Mouse (Mus musculus): ENCODE measurements around the gene Neil3. TPM values are rescaled to one million over a fixed set of nuclear protein-coding genes. Genes with fewer than 3 reads are reported as not detected.

The Neil3 gene
- total RNA-seq (2012; rRNA removed) (3.9 and 4.6 TPM in 2 replicates), polyA plus RNA-seq (2012; ENCODE audit: insufficient read depth in 1 of 2, insufficient read length in 2 of 2, low read depth in 1 of 2, low replicate concordance in 2 of 2, missing spikeins in 1 of 2) (1 to 10 TPM in 1 of 2 experiments, not detected in 1; 8.6 TPM)

GRCm38 (mm10) chr8:53638495-53639171, at the start of gene Neil3:
Gene Neil3 (minus strand): TSS chr8:53639065.
- peak within 1 kb of the TSS; percentile 82 for H3K9ac ChIP-seq (ENCODE audit: control insufficient read depth, low read depth, low read length, poor library complexity, severe bottlenecking)
- no peak for TF ChIP-seq ZNF384 (IDR thresholded peaks at IDR 0.05; ENCODE audit: low read depth, low read length)
- TF ChIP-seq TCF12 (IDR thresholded peaks at IDR 0.05; ENCODE audit: low read depth, low read length), result peak; percentile 16; the same call in 1 of the 2 replicates
- TF ChIP-seq SIN3A (IDR thresholded peaks at IDR 0.05; ENCODE audit: low read length), result no peak
- no peak for TF ChIP-seq KAT2A (conservative IDR thresholded peaks at IDR 0.05; ENCODE audit: low read depth, low read length)
- no peak for TF ChIP-seq POLR2AphosphoS5 (IDR thresholded peaks at IDR 0.05; ENCODE audit: borderline replicate concordance, low read depth, low read length)
- no peak for TF ChIP-seq ZKSCAN1 (IDR thresholded peaks at IDR 0.05; ENCODE audit: low read depth, low read length)
- peak; percentile 97; the same call in 1 of the 2 replicates for TF ChIP-seq E2F4 (IDR thresholded peaks at IDR 0.05; ENCODE audit: borderline replicate concordance, low read depth, low read length)
- TF ChIP-seq MYB (IDR thresholded peaks at IDR 0.05; ENCODE audit: low read depth, low read length), result no peak
- TF ChIP-seq GABPA (IDR thresholded peaks at IDR 0.05; ENCODE audit: low read depth, low read length), result no peak
- no peak for TF ChIP-seq USF2 (IDR thresholded peaks at IDR 0.05; ENCODE audit: borderline replicate concordance in 1 of 2, insufficient read depth in 1 of 2, low read depth in 1 of 2, low read length in 2 of 2)
- no peak for TF ChIP-seq MYC (IDR thresholded peaks at IDR 0.05; ENCODE audit: low read depth, low read length)
- TF ChIP-seq NELFE (IDR thresholded peaks at IDR 0.05; ENCODE audit: low read depth, low read length), result peak; percentile 41; the same call in 1 of the 2 replicates
- TF ChIP-seq MAFK (IDR thresholded peaks at IDR 0.05; ENCODE audit: borderline replicate concordance, low read depth, low read length), result no peak
- TF ChIP-seq POLR2A (IDR thresholded peaks at IDR 0.05; ENCODE audit: control insufficient read depth in 1 of 2, insufficient read depth in 1 of 2, low read depth in 1 of 2, low read length in 2 of 2, poor library complexity in 1 of 2), result peak in 1 of 2 experiments; percentile 61; a peak in 1 of 4 replicates
- no peak for TF ChIP-seq ZC3H11A (IDR thresholded peaks at IDR 0.05; ENCODE audit: low read depth, low read length)
- no peak for TF ChIP-seq CTCF (IDR thresholded peaks at IDR 0.05 in 2 of 3, conservative IDR thresholded peaks at IDR 0.05 in 1 of 3; ENCODE audit: control insufficient read depth in 1 of 3, insufficient read depth in 1 of 3, low read depth in 2 of 3, low read length in 3 of 3, poor library complexity in 1 of 3, severe bottlenecking in 1 of 3)
- no peak; the same call in 1 of the 2 replicates for TF ChIP-seq ZMIZ1 (IDR thresholded peaks at IDR 0.05; ENCODE audit: low read depth, low read length)
- no peak for TF ChIP-seq USF1 (IDR thresholded peaks at IDR 0.05; ENCODE audit: low read depth, low read length)
- no peak; the same call in none of the 2 replicates for TF ChIP-seq MAX (IDR thresholded peaks at IDR 0.05; ENCODE audit: low read length)
- no peak for TF ChIP-seq ETS1 (IDR thresholded peaks at IDR 0.05; ENCODE audit: low read depth, low read length)
- peak within 1 kb of the TSS; percentile 6; the same call in 1 of the 2 replicates for H3K27ac ChIP-seq (ENCODE audit: control insufficient read depth, low read depth, low read length)
- no peaks in the 10 kb centered on the region for H3K9me3 ChIP-seq (replicated peaks; ENCODE audit: insufficient read depth, low read length)
- peak; percentile 90 for DNase-seq (ENCODE audit: low read depth, low spot score)
- no peaks in the 10 kb centered on the region for H3K27me3 ChIP-seq (ENCODE audit: control insufficient read depth in 1 of 2, insufficient read depth in 2 of 2, low read length in 2 of 2)
- peak within 1 kb of the TSS; percentile 63 to 82 for H3K4me3 ChIP-seq (ENCODE audit: control insufficient read depth in 1 of 2, insufficient read depth in 1 of 2, low read depth in 2 of 2, low read length in 2 of 2)
- H3K36me3 ChIP-seq (ENCODE audit: control insufficient read depth in 1 of 2, insufficient read depth in 2 of 2, low read length in 2 of 2), result peaks cover 0 to 6% of the 10 kb centered on the region in 2 experiments; a peak in 2 of 4 replicates
- peaks cover 2% of the 10 kb centered on the region in 2 experiments; a peak in 2 of 4 replicates for H3K4me1 ChIP-seq (ENCODE audit: control insufficient read depth in 1 of 2, insufficient read depth in 2 of 2, low read length in 2 of 2)
- no peaks in the 10 kb centered on the region; the same call in 1 of the 2 replicates for H3K79me2 ChIP-seq (ENCODE audit: control insufficient read depth, insufficient read depth, low read length, poor library complexity)

All from MEL (cell line).